Mouse (Mus musculus): ENCODE data around the gene Cnr2. TPM values are rescaled to one million over a fixed set of nuclear protein-coding genes. Genes with fewer than 3 reads are reported as not detected.

Cnr2 gene
- polyA plus RNA-seq, 1 experiment from 2014 or later: 0.13 TPM

- Histone ChIP-seq H3K9ac (ENCODE audit: low read length) (peak within 1 kb of the TSS; percentile 75), H3K4me1 (replicated peaks; ENCODE audit: control insufficient read depth, insufficient read depth, low read length) (peaks cover 6% of the 10 kb centered on the region), H3K27me3 (ENCODE audit: control insufficient read depth, insufficient read depth, low read length) (no peaks in the 10 kb centered on the region), H3K4me3 (ENCODE audit: low read depth, low read length) (peak within 1 kb of the TSS; percentile 72), H3K36me3 (ENCODE audit: control insufficient read depth, insufficient read depth, low read length) (peaks cover 5% of the 10 kb centered on the region; the same call in 1 of the 2 replicates), H3K27ac (ENCODE audit: low read depth, low read length) (peak within 1 kb of the TSS; percentile 50; the same call in 1 of the 2 replicates), H3K9me3 (ENCODE audit: control insufficient read depth, low read length) (no peaks in the 10 kb centered on the region), H3K4me2 (ENCODE audit: low read depth, low read length, severe bottlenecking) (peak within 1 kb of the TSS; percentile 91)
- ATAC-seq (replicated peaks; ENCODE audit: low FRiP score) (peak; percentile 91), DNase-seq (ENCODE audit: low spot score) (peak; percentile 97)
- under 1% methylated on average over 56 of the region's 56 CpGs for WGBS
Observed at GRCm38 (mm10) chr4:135963457-135964193, 68.4 kb downstream of the Cnr2 start, which contains the start of gene Gale. Gene Gale (plus strand): TSS chr4:135963727.

- no peaks in the 10 kb centered on the region for H3K27me3 ChIP-seq (ENCODE audit: control insufficient read depth, insufficient read depth, low read length)
- DNase-seq (ENCODE audit: low spot score) (no peak), ATAC-seq (replicated peaks; ENCODE audit: low FRiP score) (no peak)
- no peaks in the 10 kb centered on the region for H3K9me3 ChIP-seq (ENCODE audit: control insufficient read depth, low read length)
- H3K36me3 ChIP-seq (ENCODE audit: control insufficient read depth, insufficient read depth, low read length): peaks cover 5% of the 10 kb centered on the region; the same call in 1 of the 2 replicates
- H3K4me2 ChIP-seq (ENCODE audit: low read depth, low read length, severe bottlenecking): peak overlapping the region; percentile 91
- H3K4me1 ChIP-seq (replicated peaks; ENCODE audit: control insufficient read depth, insufficient read depth, low read length): peaks cover 6% of the 10 kb centered on the region
- H3K4me3 ChIP-seq (ENCODE audit: low read depth, low read length): peak overlapping the region; percentile 72
- H3K9ac ChIP-seq (ENCODE audit: low read length): peak overlapping the region; percentile 71; the same call in 1 of the 2 replicates
- WGBS: 4% methylated on average over 12 of the region's 12 CpGs
- H3K27ac ChIP-seq (ENCODE audit: low read depth, low read length): no peak overlapping the region
Observed at GRCm38 (mm10) chr4:135964426-135964825, 69.2 kb downstream of the Cnr2 start.

- ATAC-seq (replicated peaks; ENCODE audit: low FRiP score) (no peak), DNase-seq (ENCODE audit: low spot score) (no peak)
- WGBS: 85% methylated on average over 9 of the region's 9 CpGs
- no peaks in the 10 kb centered on the region for H3K9me3 ChIP-seq (ENCODE audit: control insufficient read depth, low read length)
- peaks cover 6% of the 10 kb centered on the region for H3K4me1 ChIP-seq (replicated peaks; ENCODE audit: control insufficient read depth, insufficient read depth, low read length)
- no peak overlapping the region for H3K27ac ChIP-seq (ENCODE audit: low read depth, low read length)
- no peak overlapping the region for H3K4me2 ChIP-seq (ENCODE audit: low read depth, low read length, severe bottlenecking)
- peaks cover 10% of the 10 kb centered on the region for H3K36me3 ChIP-seq (ENCODE audit: control insufficient read depth, insufficient read depth, low read length)
- no peak overlapping the region for H3K4me3 ChIP-seq (ENCODE audit: low read depth, low read length)
- H3K9ac ChIP-seq (ENCODE audit: low read length): no peak overlapping the region
- no peaks in the 10 kb centered on the region for H3K27me3 ChIP-seq (ENCODE audit: control insufficient read depth, insufficient read depth, low read length)
Observed at GRCm38 (mm10) chr4:135965113-135965512, 69.9 kb downstream of the Cnr2 start.

GRCm38 (mm10) chr4:135966283-135966682 is 71.1 kb downstream of the Cnr2 start:
- H3K36me3 ChIP-seq (ENCODE audit: control insufficient read depth, insufficient read depth, low read length): peaks cover 10% of the 10 kb centered on the region
- no peak overlapping the region for H3K4me3 ChIP-seq (ENCODE audit: low read depth, low read length)
- no peaks in the 10 kb centered on the region for H3K27me3 ChIP-seq (ENCODE audit: control insufficient read depth, insufficient read depth, low read length)
- ATAC-seq (replicated peaks; ENCODE audit: low FRiP score) (no peak), DNase-seq (ENCODE audit: low spot score) (no peak)
- no peaks in the 10 kb centered on the region for H3K9me3 ChIP-seq (ENCODE audit: control insufficient read depth, low read length)
- WGBS: 89% methylated on average over 16 of the region's 16 CpGs
- no peak overlapping the region for H3K9ac ChIP-seq (ENCODE audit: low read length)
- H3K4me1 ChIP-seq (replicated peaks; ENCODE audit: control insufficient read depth, insufficient read depth, low read length): peaks cover 9% of the 10 kb centered on the region
- no peak overlapping the region for H3K27ac ChIP-seq (ENCODE audit: low read depth, low read length)
- H3K4me2 ChIP-seq (ENCODE audit: low read depth, low read length, severe bottlenecking): no peak overlapping the region

GRCm38 (mm10) chr4:135967086-135967760 is 72.0 kb downstream of the Cnr2 start:
- H3K27ac ChIP-seq (ENCODE audit: low read depth, low read length): no peak overlapping the region
- DNase-seq (ENCODE audit: low spot score): no peak
- peaks cover 11% of the 10 kb centered on the region for H3K4me1 ChIP-seq (replicated peaks; ENCODE audit: control insufficient read depth, insufficient read depth, low read length)
- ATAC-seq (replicated peaks; ENCODE audit: low FRiP score): no peak
- peaks cover 10% of the 10 kb centered on the region for H3K36me3 ChIP-seq (ENCODE audit: control insufficient read depth, insufficient read depth, low read length)
- no peak overlapping the region for H3K4me3 ChIP-seq (ENCODE audit: low read depth, low read length)
- no peak overlapping the region for H3K9ac ChIP-seq (ENCODE audit: low read length)
- WGBS: 93% methylated on average over 18 of the region's 18 CpGs
- no peaks in the 10 kb centered on the region for H3K9me3 ChIP-seq (ENCODE audit: control insufficient read depth, low read length)
- H3K4me2 ChIP-seq (ENCODE audit: low read depth, low read length, severe bottlenecking): no peak overlapping the region
- H3K27me3 ChIP-seq (ENCODE audit: control insufficient read depth, insufficient read depth, low read length): no peaks in the 10 kb centered on the region

GRCm38 (mm10) chr4:135968271-135968869 is 73.2 kb downstream of the Cnr2 start:
- peak; percentile 47 for DNase-seq (ENCODE audit: low spot score)
- H3K36me3 ChIP-seq (ENCODE audit: control insufficient read depth, insufficient read depth, low read length): peaks cover 10% of the 10 kb centered on the region
- no peak overlapping the region for H3K27ac ChIP-seq (ENCODE audit: low read depth, low read length)
- H3K4me2 ChIP-seq (ENCODE audit: low read depth, low read length, severe bottlenecking): no peak overlapping the region
- H3K27me3 ChIP-seq (ENCODE audit: control insufficient read depth, insufficient read depth, low read length): no peaks in the 10 kb centered on the region
- no peaks in the 10 kb centered on the region for H3K9me3 ChIP-seq (ENCODE audit: control insufficient read depth, low read length)
- no peak overlapping the region for H3K9ac ChIP-seq (ENCODE audit: low read length)
- 84% methylated on average over 19 of the region's 19 CpGs for WGBS
- no peak overlapping the region for H3K4me3 ChIP-seq (ENCODE audit: low read depth, low read length)
- peaks cover 11% of the 10 kb centered on the region for H3K4me1 ChIP-seq (replicated peaks; ENCODE audit: control insufficient read depth, insufficient read depth, low read length)
- ATAC-seq (replicated peaks; ENCODE audit: low FRiP score): no peak

GRCm38 (mm10) chr4:135969070-135969750 is 74.0 kb downstream of the Cnr2 start:
- no peak overlapping the region for H3K27ac ChIP-seq (ENCODE audit: low read depth, low read length)
- WGBS: 91% methylated on average over 13 of the region's 13 CpGs
- no peak overlapping the region for H3K9ac ChIP-seq (ENCODE audit: low read length)
- ATAC-seq (replicated peaks; ENCODE audit: low FRiP score) (no peak), DNase-seq (ENCODE audit: low spot score) (no peak)
- no peak overlapping the region for H3K4me2 ChIP-seq (ENCODE audit: low read depth, low read length, severe bottlenecking)
- H3K36me3 ChIP-seq (ENCODE audit: control insufficient read depth, insufficient read depth, low read length): peaks cover 10% of the 10 kb centered on the region
- no peaks in the 10 kb centered on the region for H3K9me3 ChIP-seq (ENCODE audit: control insufficient read depth, low read length)
- peaks cover 9% of the 10 kb centered on the region for H3K4me1 ChIP-seq (replicated peaks; ENCODE audit: control insufficient read depth, insufficient read depth, low read length)
- H3K4me3 ChIP-seq (ENCODE audit: low read depth, low read length): no peak overlapping the region
- no peaks in the 10 kb centered on the region for H3K27me3 ChIP-seq (ENCODE audit: control insufficient read depth, insufficient read depth, low read length)
